Mouse (Mus musculus): Measurements from ENCODE around the gene Pcca. TPM values are rescaled to one million over a fixed set of nuclear protein-coding genes. Genes with fewer than 3 reads are reported as not detected.

The Pcca gene
- total and polyA plus RNA-seq, 2 experiments, result 26.3 to 54.1 TPM

DNA sequence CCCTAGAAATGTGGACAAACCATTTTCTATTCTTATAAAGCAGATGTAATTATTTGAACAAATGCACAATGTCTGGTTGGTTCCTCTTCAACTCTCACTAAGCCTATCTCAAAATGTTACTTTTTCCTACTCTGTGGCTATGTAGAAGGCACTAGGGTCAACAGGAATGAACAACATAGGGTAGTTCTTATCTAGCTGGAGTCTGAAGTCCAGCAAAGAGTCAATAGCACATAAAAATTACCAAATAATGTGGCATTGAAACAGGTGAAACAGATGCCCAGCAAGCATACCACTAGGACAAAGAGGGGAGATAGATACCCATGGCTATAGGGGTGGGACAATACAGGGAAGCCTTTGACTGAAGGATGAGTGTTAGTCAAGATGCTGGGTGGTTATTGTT is 377.1 kb downstream of the Pcca start:
- Histone ChIP-seq H3K27me3 (ENCODE audit: control insufficient read depth, insufficient read depth, low read length) (no peaks in the 10 kb centered on the region), H3K36me3 (ENCODE audit: control insufficient read depth, insufficient read depth, low read length) (no peaks in the 10 kb centered on the region), H3K4me1 (ENCODE audit: control insufficient read depth, insufficient read depth, low read length) (peaks cover 17% of the 10 kb centered on the region), H3K79me2 (ENCODE audit: control insufficient read depth, insufficient read depth, low read length) (peaks cover 8% of the 10 kb centered on the region), H3K4me3 (ENCODE audit: insufficient read depth, low read depth, low read length) (peak overlapping the region; percentile 93; the same call in 1 of the 2 replicates), H3K27ac (replicated peaks; ENCODE audit: insufficient read depth, low read depth, low read length) (peak overlapping the region; percentile 100), H3K9ac (ENCODE audit: low read depth, low read length) (peak overlapping the region; percentile 84)
- DNase-seq (ENCODE audit: extremely low read depth, low read depth, low spot score), result peak; percentile 92
- no peak for TF ChIP-seq CTCF (IDR thresholded peaks at IDR 0.05; ENCODE audit: low read depth, low read length)
- TF ChIP-seq POLR2A (IDR thresholded peaks at IDR 0.05; ENCODE audit: extremely low read depth, insufficient read depth, low read length), result no peak

DNA sequence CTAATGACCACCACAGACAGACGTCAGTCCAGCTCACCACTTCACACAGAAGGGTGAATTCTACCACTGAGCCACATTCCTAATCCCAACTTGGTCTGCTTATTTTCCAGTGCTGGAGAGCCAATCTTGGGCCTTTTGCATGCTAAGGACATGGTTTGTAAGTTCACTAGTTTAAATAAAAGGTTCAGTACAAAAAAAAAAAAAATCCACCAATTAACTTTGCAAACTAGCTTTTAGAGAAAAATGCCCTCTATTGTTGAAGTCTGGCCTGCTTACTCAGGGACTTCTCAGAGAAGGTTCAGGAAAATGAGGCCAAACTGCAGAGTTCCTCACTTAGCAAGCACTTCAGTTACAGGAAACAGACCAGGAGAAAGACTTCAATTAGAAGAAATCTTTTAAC is 378.0 kb downstream of the Pcca start:
- DNase-seq (ENCODE audit: extremely low read depth, low read depth, low spot score), result peak; percentile 57
- Histone ChIP-seq H3K36me3 (ENCODE audit: control insufficient read depth, insufficient read depth, low read length) (no peaks in the 10 kb centered on the region), H3K4me3 (ENCODE audit: insufficient read depth, low read depth, low read length) (peak overlapping the region; percentile 93), H3K79me2 (ENCODE audit: control insufficient read depth, insufficient read depth, low read length) (peaks cover 8% of the 10 kb centered on the region), H3K9ac (ENCODE audit: low read depth, low read length) (peak overlapping the region; percentile 67), H3K4me1 (ENCODE audit: control insufficient read depth, insufficient read depth, low read length) (peaks cover 17% of the 10 kb centered on the region), H3K27me3 (ENCODE audit: control insufficient read depth, insufficient read depth, low read length) (no peaks in the 10 kb centered on the region), H3K27ac (replicated peaks; ENCODE audit: insufficient read depth, low read depth, low read length) (peak overlapping the region; percentile 100)
- WGBS, result 28% methylated on average over 1 of the region's 1 CpGs
- TF ChIP-seq POLR2A (IDR thresholded peaks at IDR 0.05; ENCODE audit: extremely low read depth, insufficient read depth, low read length) (no peak), CTCF (IDR thresholded peaks at IDR 0.05; ENCODE audit: low read depth, low read length) (no peak)

DNA sequence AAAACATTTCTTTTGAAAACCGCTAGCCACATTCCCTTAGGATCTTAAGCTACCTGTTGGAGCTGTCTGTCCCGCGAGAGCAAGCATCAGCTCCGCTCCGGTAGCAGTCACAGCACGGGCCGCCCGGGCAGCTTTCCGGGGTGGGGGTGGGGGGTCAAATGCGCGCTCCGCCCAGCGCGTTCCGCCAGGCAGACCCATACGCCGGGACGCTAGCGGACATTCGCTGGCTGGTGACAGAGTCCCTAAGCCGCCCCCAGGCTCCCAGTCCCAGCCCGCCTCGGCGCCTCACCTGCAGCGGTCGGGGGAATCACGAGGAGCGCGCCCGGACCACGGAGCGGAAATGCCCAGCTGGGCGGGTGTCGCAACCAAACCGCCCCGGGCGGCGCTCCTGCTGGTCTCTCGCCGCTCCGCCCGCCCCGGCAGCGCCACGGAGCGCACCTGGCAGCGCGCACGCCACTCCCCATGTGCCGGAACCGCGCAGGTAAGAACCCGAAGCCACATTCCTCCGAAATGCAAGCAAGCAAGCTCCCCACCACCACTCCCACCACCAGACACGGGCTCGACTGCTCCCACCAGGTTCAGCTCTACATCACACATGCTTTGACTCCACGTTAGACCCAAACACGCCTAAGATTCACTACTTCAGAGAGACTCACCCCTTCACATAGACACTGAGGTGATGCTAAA is 378.8 kb downstream of the Pcca start:
- Histone ChIP-seq H3K4me1 (ENCODE audit: control insufficient read depth, insufficient read depth, low read length) (peaks cover 17% of the 10 kb centered on the region), H3K4me3 (ENCODE audit: insufficient read depth, low read depth, low read length) (peak overlapping the region; percentile 93), H3K9ac (ENCODE audit: low read depth, low read length) (peak overlapping the region; percentile 95), H3K27me3 (ENCODE audit: control insufficient read depth, insufficient read depth, low read length) (no peaks in the 10 kb centered on the region), H3K27ac (replicated peaks; ENCODE audit: insufficient read depth, low read depth, low read length) (peak overlapping the region; percentile 100), H3K36me3 (ENCODE audit: control insufficient read depth, insufficient read depth, low read length) (no peaks in the 10 kb centered on the region), H3K79me2 (ENCODE audit: control insufficient read depth, insufficient read depth, low read length) (peaks cover 7% of the 10 kb centered on the region)
- TF ChIP-seq CTCF (IDR thresholded peaks at IDR 0.05; ENCODE audit: low read depth, low read length) (no peak), POLR2A (IDR thresholded peaks at IDR 0.05; ENCODE audit: extremely low read depth, insufficient read depth, low read length) (peak; percentile 71)
- 1% methylated on average over 56 of the region's 58 CpGs for WGBS
- peak; percentile 71 for DNase-seq (ENCODE audit: extremely low read depth, low read depth, low spot score)

DNA sequence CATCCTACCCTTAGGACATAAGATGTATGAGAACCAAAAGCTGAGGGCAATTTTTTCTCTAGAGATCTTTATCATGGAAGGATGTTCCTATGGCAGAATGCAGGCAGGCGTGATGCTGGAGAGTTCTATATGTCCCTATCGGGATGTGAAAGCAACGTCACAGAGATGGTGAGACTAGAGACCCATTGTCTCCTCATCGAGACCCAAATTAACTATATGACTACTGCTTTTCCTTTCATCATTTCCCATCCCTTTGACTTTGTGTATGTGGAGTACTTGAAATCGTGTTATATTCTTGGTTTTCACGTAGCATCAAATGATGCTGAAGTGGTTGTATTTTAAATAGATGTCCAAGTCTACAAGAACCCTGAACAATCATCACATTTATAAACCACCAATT is 379.5 kb downstream of the Pcca start, which contains the start of gene Ggact:
TSS of gene Ggact (minus strand) at position 101 of the 400 bp plus-strand sequence.
- Histone ChIP-seq H3K4me3 (ENCODE audit: insufficient read depth, low read depth, low read length) (peak within 1 kb of the TSS; percentile 93), H3K27me3 (ENCODE audit: control insufficient read depth, insufficient read depth, low read length) (no peaks in the 10 kb centered on the region), H3K79me2 (ENCODE audit: control insufficient read depth, insufficient read depth, low read length) (no peaks in the 10 kb centered on the region; the same call in 1 of the 2 replicates), H3K9ac (ENCODE audit: low read depth, low read length) (peak within 1 kb of the TSS; percentile 95), H3K27ac (replicated peaks; ENCODE audit: insufficient read depth, low read depth, low read length) (peak within 1 kb of the TSS; percentile 100), H3K4me1 (ENCODE audit: control insufficient read depth, insufficient read depth, low read length) (peaks cover 10% of the 10 kb centered on the region), H3K36me3 (ENCODE audit: control insufficient read depth, insufficient read depth, low read length) (no peaks in the 10 kb centered on the region)
- no peak for TF ChIP-seq CTCF (IDR thresholded peaks at IDR 0.05; ENCODE audit: low read depth, low read length)
- TF ChIP-seq POLR2A (IDR thresholded peaks at IDR 0.05; ENCODE audit: extremely low read depth, insufficient read depth, low read length), result no peak
- no peak for DNase-seq (ENCODE audit: extremely low read depth, low read depth, low spot score)
- WGBS, result 85% methylated on average over 6 of the region's 6 CpGs

DNA sequence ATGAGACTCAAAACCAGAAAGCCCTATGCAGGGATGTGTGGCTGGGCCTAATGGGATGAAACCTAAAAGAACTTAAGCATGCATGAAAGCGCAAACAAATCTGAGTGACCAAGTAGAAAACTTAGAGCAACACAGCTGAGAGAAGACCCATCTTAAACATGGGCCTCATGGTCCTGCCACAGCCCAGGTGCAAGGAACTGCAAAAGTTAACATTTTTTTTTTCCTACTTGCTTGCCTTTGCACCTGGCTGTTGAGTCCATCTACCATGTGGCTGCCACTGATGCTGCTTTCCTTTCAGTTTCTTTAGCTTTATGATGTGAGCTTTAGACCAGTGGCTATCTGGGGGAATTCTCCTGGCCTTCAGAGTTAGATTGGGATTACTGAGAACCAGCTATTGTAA is 383.6 kb downstream of the Pcca start:
- TF ChIP-seq CTCF (IDR thresholded peaks at IDR 0.05; ENCODE audit: low read depth, low read length) (no peak), POLR2A (IDR thresholded peaks at IDR 0.05; ENCODE audit: extremely low read depth, insufficient read depth, low read length) (no peak)
- no peaks in the 10 kb centered on the region; the same call in 1 of the 2 replicates for H3K79me2 ChIP-seq (ENCODE audit: control insufficient read depth, insufficient read depth, low read length)
- WGBS, result 100% methylated on average over 1 of the region's 1 CpGs

DNA sequence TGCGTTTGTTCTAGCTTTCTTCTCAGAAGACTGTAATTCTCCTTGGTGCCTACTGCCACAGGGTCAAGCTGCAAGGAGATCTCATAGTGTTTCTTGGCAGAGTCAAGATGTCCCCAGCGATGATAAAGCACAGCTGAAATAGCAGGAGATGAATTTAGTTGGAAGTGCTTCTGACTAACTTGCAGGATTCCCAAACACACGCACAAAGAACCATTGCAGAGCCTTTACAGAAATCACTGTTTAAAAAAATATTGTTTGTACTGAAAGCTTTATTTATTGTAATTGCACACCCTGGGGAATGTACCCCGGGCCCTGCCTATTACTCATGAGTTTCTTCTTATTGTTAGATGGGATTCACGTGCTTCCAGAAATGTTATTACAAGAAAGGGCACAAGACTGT is 385.9 kb downstream of the Pcca start:
- WGBS, result 93% methylated on average over 5 of the region's 5 CpGs

More for the DNA sequence above, 383.6 kb downstream of the Pcca start:
- Histone ChIP-seq H3K27ac (replicated peaks; ENCODE audit: insufficient read depth, low read depth, low read length) (no peak overlapping the region), H3K4me1 (ENCODE audit: control insufficient read depth, insufficient read depth, low read length) (no peaks in the 10 kb centered on the region; the same call in 1 of the 2 replicates), H3K36me3 (ENCODE audit: control insufficient read depth, insufficient read depth, low read length) (peaks cover 3% of the 10 kb centered on the region; the same call in 1 of the 2 replicates), H3K9ac (ENCODE audit: low read depth, low read length) (no peak overlapping the region), H3K27me3 (ENCODE audit: control insufficient read depth, insufficient read depth, low read length) (no peaks in the 10 kb centered on the region), H3K4me3 (ENCODE audit: insufficient read depth, low read depth, low read length) (no peak overlapping the region)
- no peak for DNase-seq (ENCODE audit: extremely low read depth, low read depth, low spot score)

More for the DNA sequence above, 385.9 kb downstream of the Pcca start:
- H3K27me3 ChIP-seq (ENCODE audit: control insufficient read depth, insufficient read depth, low read length), result no peaks in the 10 kb centered on the region
- H3K27ac ChIP-seq (replicated peaks; ENCODE audit: insufficient read depth, low read depth, low read length), result no peak overlapping the region
- TF ChIP-seq POLR2A (IDR thresholded peaks at IDR 0.05; ENCODE audit: extremely low read depth, insufficient read depth, low read length), result no peak
- TF ChIP-seq CTCF (IDR thresholded peaks at IDR 0.05; ENCODE audit: low read depth, low read length), result no peak
- no peak overlapping the region for H3K4me3 ChIP-seq (ENCODE audit: insufficient read depth, low read depth, low read length)
- H3K36me3 ChIP-seq (ENCODE audit: control insufficient read depth, insufficient read depth, low read length), result peaks cover 8% of the 10 kb centered on the region; the same call in 1 of the 2 replicates
- DNase-seq (ENCODE audit: extremely low read depth, low read depth, low spot score), result no peak
- H3K4me1 ChIP-seq (ENCODE audit: control insufficient read depth, insufficient read depth, low read length), result no peaks in the 10 kb centered on the region
- no peaks in the 10 kb centered on the region; the same call in 1 of the 2 replicates for H3K79me2 ChIP-seq (ENCODE audit: control insufficient read depth, insufficient read depth, low read length)
- H3K9ac ChIP-seq (ENCODE audit: low read depth, low read length), result no peak overlapping the region
